Mouse (Mus musculus) olfactory bulb, adult 2 months (tissue): ENCODE data around the gene Clip4. TPM values are rescaled to one million over a fixed set of nuclear protein-coding genes. Genes with fewer than 3 reads are reported as not detected.
"Not testable (repeated sequence)": the region's sequence is repeated elsewhere in the genome, so short reads cannot be mapped to it uniquely, and the experiment has no call there.

ENCODE experiments used
- H3K27ac ChIP-seq: fragments of 200-500 bp; 2 replicates; pipeline ENCODE4 v1.5.1; 2012; ENCODE audit warnings: low read depth, low read length; ENCODE audit not compliant: insufficient read depth
- H3K4me1 ChIP-seq: fragments of 200-500 bp; 2 replicates; pipeline ENCODE4 v1.6.1; 2012; ENCODE audit warnings: low read length; ENCODE audit not compliant: control insufficient read depth, insufficient read depth
- H3K4me3 ChIP-seq: fragments of 200-500 bp; 2 replicates; pipeline ENCODE4 v1.5.1; 2012; ENCODE audit warnings: mild to moderate bottlenecking, low read depth, low read length, moderate library complexity; ENCODE audit not compliant: insufficient read depth
- CTCF ChIP-seq: fragments of 200-500 bp; IDR thresholded peaks from 2 replicates; pipeline ENCODE4 v1.5.1; 2012; ENCODE audit warnings: low read depth, mild to moderate bottlenecking, low read length, moderate library complexity; ENCODE audit not compliant: insufficient read depth
- POLR2A ChIP-seq: fragments of 200-500 bp; IDR thresholded peaks from 2 replicates; pipeline ENCODE4 v1.6.1; 2012; ENCODE audit warnings: mild to moderate bottlenecking, low read depth, low read length, moderate library complexity; ENCODE audit not compliant: insufficient read depth
- WGBS: fragments of 180-500 bp; shearing (Covaris S2); methylation state at CpG from one replicate; pipeline ENCODE4 v1.1.7; 2018; 5-methylcytosine and 5-hydroxymethylcytosine counted together
- polyA plus RNA-seq: library from polyadenylated mRNA; stranded (reverse); fragments of >200 nt; gene quantifications from 2 replicates; pipeline ENCODE4 v1.2.4, GENCODE M21; 2012; ENCODE audit warnings: low replicate concordance; ENCODE audit not compliant: missing spikeins, insufficient read depth, insufficient read length

Gene Clip4
- polyA plus RNA-seq: 371 TPM in 1 of 2 replicates, not detected in the other

DNA sequence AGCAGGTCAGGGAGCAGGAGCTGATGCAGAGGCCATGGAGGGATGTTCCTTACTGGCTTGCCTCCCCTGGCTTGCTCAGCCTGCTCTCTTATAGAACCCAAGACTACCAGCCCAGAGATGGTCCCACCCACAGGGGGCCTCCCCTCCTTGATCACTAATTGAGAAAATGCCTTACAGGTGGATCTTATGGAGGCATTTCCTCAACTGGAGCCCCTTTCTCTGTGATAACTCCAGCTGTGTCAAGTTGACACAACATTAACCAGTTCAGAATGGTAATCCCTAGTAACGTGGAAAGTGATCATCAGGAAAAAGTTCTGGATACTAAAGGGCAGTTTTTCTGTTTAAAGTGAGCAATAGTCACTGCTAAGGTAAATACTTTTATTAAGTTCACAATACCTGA lies at the start of gene Clip4:
Clip4 (plus strand) TSS at position 301 of the 400 bp plus-strand sequence.
- not testable (repeated sequence) for H3K27ac ChIP-seq, H3K4me3 ChIP-seq, H3K4me1 ChIP-seq
- 95% methylated on average over 1 of the region's 1 CpGs for WGBS

DNA sequence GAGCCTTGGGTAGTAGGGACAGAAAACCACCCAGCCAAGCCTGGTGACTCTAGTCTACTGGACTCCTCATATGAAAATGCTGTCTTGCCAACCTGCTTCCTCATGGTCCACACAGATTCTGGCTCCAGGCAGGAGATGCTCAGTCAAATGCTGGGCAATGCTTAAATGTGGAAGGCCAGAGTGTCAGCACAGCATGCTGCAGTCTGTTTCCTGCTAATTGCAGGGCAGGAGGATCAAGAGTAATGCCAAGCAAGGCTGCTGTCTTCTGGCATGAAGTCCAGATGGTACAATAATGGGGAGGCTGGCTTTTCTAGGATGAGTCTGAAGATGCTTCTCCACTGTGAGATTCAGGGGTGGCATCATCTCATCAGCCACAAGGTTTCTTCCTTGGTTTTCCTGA lies 47.8 kb upstream of the Clip4 start:
- Histone ChIP-seq H3K27ac (peak overlapping the region; percentile 69), H3K4me1 (peaks cover 8% of the 10 kb centered on the region), H3K4me3 (no peak overlapping the region)
- TF ChIP-seq CTCF: no peak
- no peak for TF ChIP-seq POLR2A

DNA sequence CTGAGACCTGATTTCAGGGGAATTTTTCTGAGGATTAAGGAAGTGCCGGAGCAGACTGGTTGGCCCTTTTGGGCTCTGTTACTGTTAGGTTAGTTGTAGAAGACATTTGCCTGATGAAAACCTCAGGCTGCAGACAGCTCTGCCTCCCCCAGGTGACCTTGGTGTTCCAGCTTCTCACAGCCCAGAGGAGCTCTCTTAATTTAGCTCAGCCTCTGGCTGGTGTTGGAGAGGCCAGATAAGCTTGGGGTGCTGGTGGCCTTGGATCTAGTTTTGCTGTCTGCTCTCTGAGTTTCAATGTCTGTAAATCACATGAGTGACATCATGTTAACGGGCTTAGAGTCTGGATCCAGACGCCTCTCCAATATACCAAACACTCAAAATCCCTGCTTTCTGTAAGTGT lies 47.3 kb upstream of the Clip4 start:
- H3K27ac ChIP-seq: peak overlapping the region; percentile 69
- no peak overlapping the region for H3K4me3 ChIP-seq
- H3K4me1 ChIP-seq: peaks cover 8% of the 10 kb centered on the region
- no peak for TF ChIP-seq POLR2A
- no peak for TF ChIP-seq CTCF
- 84% methylated on average over 3 of the region's 3 CpGs for WGBS

DNA sequence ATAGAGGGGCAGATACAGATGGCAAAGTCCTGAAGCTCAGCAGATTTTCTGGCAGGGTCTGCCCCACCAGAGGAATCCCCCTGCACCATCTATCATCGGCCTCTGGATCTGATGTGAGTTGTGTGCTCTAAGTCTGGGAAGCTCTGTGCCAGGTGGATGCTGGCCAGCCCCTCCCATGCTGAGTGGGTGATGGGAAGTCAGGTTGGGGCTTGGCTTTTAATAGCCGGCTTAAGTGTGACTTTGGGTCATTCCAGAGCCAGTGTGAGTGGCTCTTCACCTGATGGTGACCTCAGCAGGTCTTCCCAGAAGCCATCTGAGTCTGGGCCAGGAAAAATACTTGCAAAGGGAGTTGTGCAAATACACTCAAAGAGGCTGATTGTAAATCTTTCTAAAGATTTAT lies 37.6 kb upstream of the Clip4 start:
- no peak overlapping the region for H3K4me3 ChIP-seq
- H3K27ac ChIP-seq: no peak overlapping the region
- no peak for TF ChIP-seq POLR2A
- no peak for TF ChIP-seq CTCF
- peaks cover 6% of the 10 kb centered on the region; the same call in 1 of the 2 replicates for H3K4me1 ChIP-seq
- WGBS: 66% methylated on average over 2 of the region's 2 CpGs

DNA sequence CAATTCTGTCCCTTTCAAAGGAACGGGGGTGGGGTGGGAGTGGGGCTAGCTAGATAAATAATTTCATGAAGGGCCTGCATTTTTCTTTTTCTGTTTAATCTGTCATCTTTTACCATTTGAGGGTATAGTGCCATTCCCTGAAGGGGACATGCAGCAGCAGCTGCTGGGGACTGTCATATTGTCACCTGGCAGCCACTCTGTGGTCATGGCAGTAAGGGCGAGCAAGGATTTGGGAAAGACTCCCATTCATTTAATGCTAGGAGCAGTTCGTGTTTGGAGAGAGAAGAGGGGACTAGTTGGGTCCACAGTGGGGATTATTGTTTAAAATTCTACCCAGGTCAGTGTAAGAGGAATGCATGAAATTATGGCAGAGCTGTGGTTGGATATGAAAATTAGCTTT lies 31.8 kb upstream of the Clip4 start:
- no peak overlapping the region for H3K4me3 ChIP-seq
- H3K4me1 ChIP-seq: peaks cover 9% of the 10 kb centered on the region
- 68% methylated on average over 3 of the region's 3 CpGs for WGBS
- no peak for TF ChIP-seq CTCF
- no peak for TF ChIP-seq POLR2A
- no peak overlapping the region for H3K27ac ChIP-seq

DNA sequence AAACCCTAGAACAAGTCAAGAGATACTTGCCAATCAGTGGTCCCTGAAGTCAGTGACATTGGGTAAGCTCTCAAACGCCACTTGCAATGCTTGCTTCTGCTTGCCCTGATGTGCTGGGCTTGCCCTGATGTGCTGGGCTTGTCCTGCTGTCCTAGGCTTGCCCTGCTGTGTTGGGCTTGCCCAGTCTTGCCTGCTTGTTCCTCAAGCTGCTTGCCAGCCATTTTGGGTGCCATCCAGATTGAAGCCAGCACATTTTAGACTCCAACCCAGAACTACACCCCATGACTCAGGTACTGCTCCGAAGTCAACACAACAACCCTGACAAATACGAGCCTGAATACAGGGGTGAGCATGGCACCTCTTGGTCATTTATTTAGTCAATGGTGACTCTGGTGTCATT lies 26.1 kb upstream of the Clip4 start:
- H3K4me1 ChIP-seq: peaks cover 34% of the 10 kb centered on the region
- no peak overlapping the region for H3K4me3 ChIP-seq
- H3K27ac ChIP-seq: peak overlapping the region; percentile 76
- no peak for TF ChIP-seq CTCF
- no peak for TF ChIP-seq POLR2A
- WGBS: 74% methylated on average over 3 of the region's 3 CpGs

DNA sequence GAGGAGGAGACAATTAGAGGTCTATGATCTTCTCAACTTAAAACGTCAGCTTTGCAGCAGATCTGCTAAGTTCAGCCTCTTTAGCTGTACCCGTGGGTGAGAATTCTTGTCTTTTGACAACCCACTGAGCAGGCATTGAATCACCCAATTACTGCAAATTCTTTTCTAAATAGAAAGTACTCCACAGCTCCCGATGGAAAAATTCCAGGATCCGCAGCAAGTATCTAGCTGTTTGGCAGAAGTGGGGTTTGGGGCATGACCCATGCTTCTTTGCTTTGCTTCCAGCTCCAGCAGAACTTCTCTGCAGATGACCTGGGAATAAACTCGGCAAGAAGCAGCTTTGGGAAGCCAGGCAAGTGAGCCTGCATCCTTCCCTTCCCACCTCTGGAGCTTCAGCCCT lies 25.3 kb upstream of the Clip4 start:
- peak overlapping the region; percentile 93 for H3K27ac ChIP-seq

DNA sequence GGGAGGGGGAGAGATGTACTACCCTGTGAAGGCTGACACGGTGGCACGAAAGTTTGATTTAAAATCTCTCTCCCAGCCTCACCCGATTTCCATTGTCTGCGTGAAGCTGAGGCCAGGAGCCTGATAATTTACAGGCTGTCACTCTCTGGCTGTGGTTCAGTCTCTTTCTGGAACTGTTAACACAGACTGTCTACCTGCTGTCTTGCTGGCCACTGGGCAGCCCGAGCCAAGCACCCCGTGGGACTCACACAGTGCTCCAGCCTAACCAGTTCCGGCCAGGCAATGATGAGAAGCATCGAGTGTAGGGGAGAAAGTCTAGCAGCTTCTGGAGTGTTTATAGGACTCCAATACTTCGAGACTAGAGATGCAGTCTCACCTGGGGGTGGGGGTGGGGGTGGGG lies 22.2 kb upstream of the Clip4 start:
- 71% methylated on average over 9 of the region's 9 CpGs for WGBS
- no peak for TF ChIP-seq POLR2A
- no peak for TF ChIP-seq CTCF
- no peak overlapping the region for H3K4me3 ChIP-seq
- no peak overlapping the region for H3K27ac ChIP-seq
- H3K4me1 ChIP-seq: peaks cover 63% of the 10 kb centered on the region

More for the DNA sequence above, 25.3 kb upstream of the Clip4 start:
- WGBS: 5% methylated on average over 5 of the region's 5 CpGs
- Histone ChIP-seq H3K4me3 (no peak overlapping the region), H3K4me1 (peaks cover 39% of the 10 kb centered on the region)
- no peak for TF ChIP-seq CTCF
- TF ChIP-seq POLR2A: no peak

DNA sequence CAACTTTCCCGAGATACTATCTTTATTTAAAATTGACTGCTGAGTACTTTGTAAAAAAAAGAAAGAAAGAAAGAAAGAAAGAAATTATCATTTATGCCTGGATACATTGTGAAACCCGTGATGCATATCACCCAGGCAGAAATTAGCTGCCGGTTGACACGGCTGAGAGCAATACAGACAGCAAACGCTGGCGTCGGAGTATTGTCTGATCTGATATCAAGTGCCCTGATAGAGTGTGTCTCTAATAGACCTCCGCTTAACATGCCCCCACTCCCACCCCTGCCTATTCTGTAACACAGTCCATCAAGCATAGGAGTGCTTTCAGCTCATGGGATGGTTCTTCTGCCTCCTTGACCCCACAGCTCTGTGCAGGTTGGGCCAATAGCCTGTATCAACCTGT lies 20.7 kb upstream of the Clip4 start:
- Histone ChIP-seq H3K27ac (peak overlapping the region; percentile 89), H3K4me1 (peaks cover 73% of the 10 kb centered on the region), H3K4me3 (no peak overlapping the region)
- TF ChIP-seq CTCF: no peak
- TF ChIP-seq POLR2A: no peak
- WGBS: 39% methylated on average over 8 of the region's 8 CpGs

DNA sequence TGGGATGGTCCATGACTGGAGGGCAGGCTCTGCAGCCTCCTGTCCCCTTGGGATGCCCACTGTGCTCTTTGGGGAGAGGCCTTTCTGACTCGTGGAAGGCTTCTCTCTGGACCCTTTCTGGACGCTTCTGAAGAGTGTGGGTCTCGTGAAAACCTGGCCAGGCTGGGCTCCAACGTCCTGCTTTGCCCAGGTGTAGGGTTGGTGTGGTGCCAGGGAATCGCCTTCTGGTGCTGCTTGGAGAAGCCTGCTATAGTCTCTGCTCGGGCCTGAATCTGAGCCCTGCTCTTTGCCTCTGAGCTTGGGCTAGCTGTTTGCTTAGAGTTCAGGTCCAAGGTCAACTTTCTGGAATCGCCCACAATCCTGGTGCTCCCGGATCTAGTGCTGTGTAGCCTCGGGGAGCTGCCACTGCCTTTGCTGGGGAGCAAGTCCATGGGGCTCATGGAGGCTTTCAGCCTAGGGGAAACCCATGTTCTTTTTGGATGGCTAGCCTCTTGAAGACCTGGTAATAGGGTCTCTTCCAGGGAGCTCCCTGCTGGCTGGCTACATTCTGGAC lies 18.6 kb upstream of the Clip4 start:
- H3K27ac ChIP-seq: no peak overlapping the region
- 90% methylated on average over 9 of the region's 9 CpGs for WGBS
- H3K4me1 ChIP-seq: peaks cover 67% of the 10 kb centered on the region
- TF ChIP-seq POLR2A (no peak), CTCF (no peak)
- H3K4me3 ChIP-seq: no peak overlapping the region
